Mouse (Mus musculus) embryonic fibroblast, embryonic 13.5 days (primary cell): ENCODE data around the gene Sclt1.

ENCODE experiments used
- CTCF ChIP-seq: IDR thresholded peaks from 2 replicates; pipeline ENCODE4 v1.5.1; 2011; ENCODE audit warnings: mild to moderate bottlenecking, control low read depth, low read length, moderate library complexity, borderline replicate concordance; ENCODE audit not compliant: insufficient read depth
- POLR2A ChIP-seq: IDR thresholded peaks from 2 replicates; pipeline ENCODE4 v1.6.1; 2011; ENCODE audit warnings: low read depth, mild to moderate bottlenecking, control low read depth, low read length, moderate library complexity

DNA sequence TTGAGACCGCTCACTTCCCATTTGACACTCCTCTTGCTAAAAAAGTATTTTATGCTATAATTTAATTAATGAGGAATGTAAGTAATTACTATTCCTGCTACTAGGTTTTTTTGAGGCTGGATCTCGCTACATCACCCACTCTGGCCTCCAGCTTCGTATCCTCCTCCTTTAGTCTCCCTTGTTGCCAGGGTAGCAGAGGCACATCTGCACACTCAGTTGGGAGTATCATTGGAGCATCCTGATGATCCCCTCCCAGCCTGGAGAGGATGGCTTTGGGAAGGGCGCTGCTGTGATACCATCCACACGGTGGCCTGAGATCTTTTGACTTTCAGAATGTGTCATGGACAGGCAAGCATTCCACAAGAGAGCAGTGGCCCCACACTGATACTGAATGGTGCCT is 156.8 kb downstream of the Sclt1 start:
- TF ChIP-seq CTCF (no peak), POLR2A (no peak)
